Mouse (Mus musculus) testis, adult 2 months (tissue): Measurements from ENCODE around the gene Ttyh2. TPM values are rescaled to one million over a fixed set of nuclear protein-coding genes. Genes with fewer than 3 reads are reported as not detected.

Experiments
- H3K27ac ChIP-seq: fragments of 200-500 bp; 2 replicates; pipeline ENCODE4 v1.5.1; 2012; ENCODE audit warnings: low read depth, low read length; ENCODE audit not compliant: control insufficient read depth, insufficient read depth
- H3K27me3 ChIP-seq: fragments of 200-500 bp; 2 replicates; pipeline ENCODE4 v1.6.1; 2012; ENCODE audit warnings: mild to moderate bottlenecking, low read length, moderate library complexity; ENCODE audit not compliant: control insufficient read depth, insufficient read depth
- H3K36me3 ChIP-seq: fragments of 200-500 bp; 2 replicates; pipeline ENCODE4 v1.6.1; 2012; ENCODE audit warnings: mild to moderate bottlenecking, low read length; ENCODE audit not compliant: control insufficient read depth, insufficient read depth
- H3K4me1 ChIP-seq: fragments of 200-500 bp; 2 replicates; pipeline ENCODE4 v1.6.1; 2012; ENCODE audit warnings: low read length; ENCODE audit not compliant: control insufficient read depth, insufficient read depth
- H3K4me3 ChIP-seq: fragments of 200-500 bp; 2 replicates; pipeline ENCODE4 v1.5.1; 2012; ENCODE audit warnings: low read depth, mild to moderate bottlenecking, low read length, moderate library complexity, mixed read lengths; ENCODE audit not compliant: control insufficient read depth
- CTCF ChIP-seq: fragments of 200-500 bp; IDR thresholded peaks from 2 replicates; pipeline ENCODE4 v1.5.1; 2012; ENCODE audit warnings: low read depth, mild to moderate bottlenecking, inconsistent platforms, low read length, moderate library complexity; ENCODE audit not compliant: control insufficient read depth, insufficient read depth, insufficient replicate concordance
- POLR2A ChIP-seq: fragments of 200-500 bp; IDR thresholded peaks from 2 replicates; pipeline ENCODE4 v1.6.1; 2012; ENCODE audit warnings: low read depth, mild to moderate bottlenecking, inconsistent platforms, low read length, moderate library complexity; ENCODE audit not compliant: control insufficient read depth
- polyA plus RNA-seq: library from polyadenylated mRNA; depleted of rRNA; stranded (reverse); fragments of >200 nt; gene quantifications from 2 replicates; pipeline ENCODE4 v1.2.3, GENCODE M21; 2012

The Ttyh2 gene
- polyA plus RNA-seq, 1 experiment: 15.2 TPM

GRCm38 (mm10) chr11:114683029-114683721, 7.9 kb downstream of the Ttyh2 start:
- Histone ChIP-seq H3K27ac (no peak overlapping the region), H3K36me3 (no peaks in the 10 kb centered on the region), H3K4me3 (no peak overlapping the region), H3K4me1 (peaks cover 11% of the 10 kb centered on the region), H3K27me3 (no peaks in the 10 kb centered on the region)
- TF ChIP-seq CTCF (no peak), POLR2A (no peak)

GRCm38 (mm10) chr11:114683722-114684621, 8.7 kb downstream of the Ttyh2 start:
- no peak for TF ChIP-seq CTCF
- TF ChIP-seq POLR2A: no peak
- H3K4me3 ChIP-seq: no peak overlapping the region
- no peak overlapping the region for H3K27ac ChIP-seq
- H3K36me3 ChIP-seq: no peaks in the 10 kb centered on the region
- no peaks in the 10 kb centered on the region for H3K27me3 ChIP-seq
- H3K4me1 ChIP-seq: peaks cover 11% of the 10 kb centered on the region

- Histone ChIP-seq H3K4me3 (no peak overlapping the region), H3K36me3 (no peaks in the 10 kb centered on the region), H3K27me3 (no peaks in the 10 kb centered on the region), H3K4me1 (peaks cover 7% of the 10 kb centered on the region), H3K27ac (no peak overlapping the region)
- TF ChIP-seq CTCF (no peak), POLR2A (no peak)
Measured at GRCm38 (mm10) chr11:114684627-114685373, 9.6 kb downstream of the Ttyh2 start.

GRCm38 (mm10) chr11:114685526-114686040, 10.4 kb downstream of the Ttyh2 start:
- Histone ChIP-seq H3K27ac (no peak overlapping the region), H3K27me3 (no peaks in the 10 kb centered on the region), H3K4me3 (no peak overlapping the region), H3K36me3 (no peaks in the 10 kb centered on the region), H3K4me1 (peaks cover 2% of the 10 kb centered on the region)
- TF ChIP-seq CTCF (no peak), POLR2A (no peak)

- TF ChIP-seq POLR2A (no peak), CTCF (no peak)
- H3K27me3 ChIP-seq: no peaks in the 10 kb centered on the region
- H3K4me3 ChIP-seq: no peak overlapping the region
- peaks cover 2% of the 10 kb centered on the region for H3K4me1 ChIP-seq
- H3K27ac ChIP-seq: no peak overlapping the region
- no peaks in the 10 kb centered on the region for H3K36me3 ChIP-seq
Measured at GRCm38 (mm10) chr11:114686221-114686959, 11.2 kb downstream of the Ttyh2 start.

- no peaks in the 10 kb centered on the region for H3K36me3 ChIP-seq
- no peak overlapping the region for H3K4me3 ChIP-seq
- H3K27ac ChIP-seq: no peak overlapping the region
- no peak for TF ChIP-seq CTCF
- TF ChIP-seq POLR2A: no peak
- H3K4me1 ChIP-seq: peaks cover 2% of the 10 kb centered on the region
- H3K27me3 ChIP-seq: no peaks in the 10 kb centered on the region
Measured at GRCm38 (mm10) chr11:114687574-114688188, 12.4 kb downstream of the Ttyh2 start.
